Mouse (Mus musculus): ENCODE measurements around the gene Clk1.

DNA sequence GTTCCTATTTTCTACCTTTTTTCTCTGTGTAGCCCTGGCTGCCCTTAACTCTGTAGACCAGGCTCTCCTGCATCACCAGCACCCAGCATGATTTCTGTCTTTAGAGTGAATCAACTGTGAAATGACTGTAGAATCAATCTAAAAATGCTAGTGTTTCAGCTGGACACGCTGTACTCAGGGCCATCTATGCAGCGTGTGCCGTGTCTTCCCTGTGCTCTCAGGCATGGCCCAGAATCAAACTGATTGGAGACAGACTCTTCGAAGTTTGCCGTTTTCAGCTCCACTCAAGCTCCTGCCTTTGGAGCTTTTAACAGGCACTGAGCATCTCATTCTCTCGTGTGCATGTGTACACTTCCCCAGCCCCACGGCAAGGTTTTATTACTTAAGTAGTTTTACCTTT lies 13.1 kb downstream of the Clk1 start:
- TF ChIP-seq CTCF (IDR thresholded peaks at IDR 0.05; ENCODE audit: low read depth) (no peak), EP300 (IDR thresholded peaks at IDR 0.05; ENCODE audit: low read depth) (no peak)
